Mouse (Mus musculus): ENCODE results near the gene Ccr3.
"Not testable (repeated sequence)": the region's sequence is repeated elsewhere in the genome, so short reads cannot be mapped to it uniquely, and the experiment has no call there.

Ccr3 gene

DNA sequence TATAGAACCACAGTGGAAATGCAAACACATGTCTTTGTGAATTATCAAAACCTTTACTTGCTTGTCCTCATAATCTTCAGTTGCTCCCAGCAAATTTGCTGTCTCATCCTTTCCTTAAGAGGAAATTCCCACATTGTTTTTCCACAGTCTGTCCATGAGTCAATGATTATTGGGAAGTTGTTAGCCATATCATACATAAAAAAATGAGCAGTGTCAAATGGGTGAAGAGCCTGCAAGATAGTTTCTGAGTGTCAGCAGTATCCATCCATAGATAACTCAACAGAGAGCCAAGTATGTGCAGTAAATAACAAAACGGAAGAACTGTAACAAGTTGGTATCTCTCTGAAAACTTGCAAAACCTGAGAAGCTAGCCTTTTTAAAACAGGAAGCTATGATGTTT lies at the start of gene Ccr3:
Ccr3 (plus strand) TSS at position 301 of the 400 bp plus-strand sequence.
- DNase-seq (ENCODE audit: low read depth in 2 of 2, low spot score in 2 of 2), result no peak

DNA sequence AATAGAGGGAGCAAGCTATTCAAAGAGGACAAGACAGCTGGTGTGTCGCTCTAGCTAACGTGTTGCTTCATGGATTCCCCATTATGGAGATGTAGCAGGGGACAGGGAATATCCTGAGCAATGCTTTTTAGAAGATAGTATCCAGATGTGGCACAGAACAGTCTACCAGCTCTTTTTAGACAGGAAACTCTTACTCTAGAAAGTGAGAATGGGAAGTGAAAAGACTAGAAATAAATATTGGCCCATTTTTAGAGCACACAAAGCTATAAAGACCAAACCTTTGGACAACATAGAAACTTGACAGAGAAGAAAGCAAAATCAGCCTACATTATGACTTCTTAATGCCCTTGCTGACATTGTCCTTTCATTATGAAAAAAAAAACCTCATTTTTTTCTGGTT lies 46.1 kb upstream of the Ccr3 start:
- no peak for DNase-seq (ENCODE audit: low read depth in 2 of 2, low spot score in 2 of 2)

DNA sequence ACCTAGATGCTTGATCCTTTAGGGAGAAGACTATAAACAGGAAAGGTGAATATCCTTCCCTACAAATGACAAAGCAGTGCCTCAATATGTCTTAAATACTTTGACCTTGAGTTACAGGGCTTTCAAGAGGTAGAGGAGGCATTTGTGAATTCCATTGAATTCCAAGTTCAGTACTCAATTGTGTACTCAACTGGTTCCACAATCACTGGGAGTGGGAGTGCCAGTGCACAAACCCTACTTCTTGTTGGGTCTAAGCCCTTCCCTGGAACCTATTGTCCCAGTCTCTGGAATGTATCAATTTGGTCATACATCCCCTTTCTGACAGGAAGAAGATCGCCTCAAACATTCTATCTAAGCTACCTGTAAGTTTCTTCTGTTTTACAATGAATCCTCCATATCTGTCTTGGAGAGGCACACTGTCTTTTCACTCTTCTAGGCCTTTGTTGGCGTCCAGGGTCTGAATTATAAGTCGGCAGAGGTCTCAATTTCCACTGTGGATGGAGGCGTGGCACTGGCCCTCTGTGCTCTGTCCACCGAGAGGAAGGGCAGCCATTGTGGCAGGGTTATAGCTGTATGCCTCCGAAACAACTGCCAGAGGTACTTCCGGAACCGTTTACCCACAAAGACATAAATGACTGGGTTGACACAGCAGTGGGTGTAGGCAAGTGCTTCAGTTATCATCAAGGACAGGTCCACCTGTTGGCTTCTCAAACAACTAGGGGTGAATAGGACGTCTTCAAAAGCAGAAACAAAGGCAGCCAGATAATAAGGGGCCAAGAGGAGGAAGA lies 44.7 kb upstream of the Ccr3 start:
- DNase-seq (ENCODE audit: low read depth in 2 of 2, low spot score in 2 of 2), result no peak

DNA sequence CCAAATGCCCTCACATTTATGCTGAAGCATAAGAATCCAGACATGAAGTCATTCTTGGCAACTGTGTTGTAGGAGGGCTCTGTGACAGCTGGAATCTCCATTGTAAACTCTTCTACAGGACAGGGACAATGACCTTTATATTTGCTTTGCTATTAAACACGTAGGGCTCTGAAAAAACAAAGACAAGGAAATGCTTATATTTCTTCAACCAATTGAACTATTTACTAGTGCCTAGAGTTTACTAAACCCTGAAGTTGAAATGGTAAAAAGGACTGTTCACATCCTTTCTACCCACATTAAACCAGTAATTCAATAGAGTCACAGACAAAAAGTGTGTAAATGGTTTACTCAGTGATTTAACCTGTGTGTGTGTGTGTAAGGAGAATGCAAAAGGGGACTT lies 43.5 kb upstream of the Ccr3 start, which contains the start of gene Ccr1l1:
Ccr1l1 (minus strand) TSS at position 101 of the 400 bp plus-strand sequence.
- no peak for DNase-seq (ENCODE audit: low read depth in 2 of 2, low spot score in 2 of 2)

DNA sequence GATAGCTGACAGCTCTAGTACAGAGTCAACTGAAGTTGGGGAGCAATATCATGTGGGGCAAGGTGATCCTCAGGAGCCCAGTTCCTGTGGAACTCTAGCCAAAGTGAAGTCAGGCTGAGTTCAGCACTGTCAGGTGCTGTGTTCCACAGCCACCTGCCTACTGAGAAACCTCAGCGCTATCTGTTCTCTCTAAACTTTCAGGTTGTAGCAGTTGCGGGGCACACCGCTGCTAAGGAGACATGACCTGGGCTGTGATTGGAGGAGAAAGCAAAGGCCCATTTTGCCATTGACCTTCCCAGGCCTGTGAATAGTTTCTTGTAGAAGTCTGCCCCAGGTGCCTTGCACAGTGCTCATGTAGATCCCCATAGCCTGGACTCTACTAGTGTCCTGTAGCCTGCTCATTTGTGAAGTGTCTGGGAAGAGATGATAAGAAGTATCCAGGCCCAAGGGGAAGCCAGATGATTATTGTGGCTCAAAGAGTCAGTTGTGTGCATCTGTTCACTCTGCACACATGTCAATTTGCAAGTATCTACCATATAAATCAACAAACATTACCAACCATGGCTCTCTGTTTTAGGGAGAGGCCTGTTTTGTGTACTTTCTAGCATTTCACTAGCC lies 40.8 kb upstream of the Ccr3 start:
- not testable (repeated sequence) for DNase-seq (ENCODE audit: low read depth in 2 of 2, low spot score in 2 of 2)

DNA sequence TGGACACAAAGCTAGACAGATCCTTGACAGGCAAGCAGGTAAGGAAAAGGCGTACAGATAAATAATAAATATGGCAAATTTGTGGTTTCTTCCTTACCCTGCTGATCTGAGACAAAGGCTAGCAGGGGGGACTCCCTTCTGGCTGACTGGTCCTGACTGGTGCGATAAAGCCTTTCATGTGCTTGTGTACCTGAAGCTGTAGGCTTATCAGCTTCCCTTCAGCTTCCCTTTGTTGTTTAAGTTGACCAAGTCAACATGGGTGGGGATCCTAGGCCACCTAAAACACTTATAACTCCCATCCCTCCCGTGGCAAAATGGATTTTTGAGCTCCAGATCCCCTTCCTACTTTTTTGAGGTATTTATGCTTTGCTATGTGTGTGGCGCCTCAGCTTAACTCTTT lies 39.9 kb upstream of the Ccr3 start:
- DNase-seq (ENCODE audit: low read depth in 2 of 2, low spot score in 2 of 2), result no peak

DNA sequence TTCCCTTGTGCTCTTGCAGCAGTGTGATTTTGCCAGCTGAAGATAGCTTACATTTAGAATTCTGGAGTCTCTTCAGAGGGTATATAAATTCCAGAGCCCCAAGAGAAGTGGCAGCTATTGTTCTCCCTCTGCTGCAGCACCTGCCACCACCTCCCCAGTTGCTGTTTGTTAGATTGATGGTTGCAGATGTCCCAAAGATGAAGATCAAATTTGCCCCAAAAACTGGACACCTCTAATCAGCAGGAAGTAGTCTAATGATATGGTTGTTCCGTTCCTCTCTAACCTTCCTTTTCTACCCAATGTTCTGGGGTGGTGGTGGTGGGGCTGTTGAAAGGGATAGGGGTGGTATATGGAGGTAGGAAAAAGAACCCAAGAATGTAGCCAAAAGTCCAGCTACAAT lies 39.1 kb upstream of the Ccr3 start:
- no peak for DNase-seq (ENCODE audit: low read depth in 2 of 2, low spot score in 2 of 2)

DNA sequence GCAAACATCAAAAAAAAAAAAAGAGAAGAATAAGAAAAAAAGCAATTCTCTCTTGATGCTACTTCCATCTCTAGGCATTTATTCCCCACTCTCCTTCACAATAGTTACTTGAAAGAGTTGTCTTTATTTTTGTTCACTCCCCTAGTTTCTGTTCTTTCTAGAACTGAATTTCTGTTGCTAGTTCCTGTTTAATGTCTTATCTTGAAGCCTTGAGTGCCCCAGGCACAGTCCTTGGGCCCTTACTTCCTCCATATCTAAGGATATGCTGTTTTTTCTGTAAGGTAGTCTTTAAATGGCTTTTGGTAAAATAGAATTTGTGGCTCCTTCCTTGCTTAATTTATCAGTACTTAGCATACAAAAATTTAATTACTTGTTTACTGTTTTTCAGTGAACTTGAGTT lies 36.8 kb upstream of the Ccr3 start:
- no peak for DNase-seq (ENCODE audit: low read depth in 2 of 2, low spot score in 2 of 2)

DNA sequence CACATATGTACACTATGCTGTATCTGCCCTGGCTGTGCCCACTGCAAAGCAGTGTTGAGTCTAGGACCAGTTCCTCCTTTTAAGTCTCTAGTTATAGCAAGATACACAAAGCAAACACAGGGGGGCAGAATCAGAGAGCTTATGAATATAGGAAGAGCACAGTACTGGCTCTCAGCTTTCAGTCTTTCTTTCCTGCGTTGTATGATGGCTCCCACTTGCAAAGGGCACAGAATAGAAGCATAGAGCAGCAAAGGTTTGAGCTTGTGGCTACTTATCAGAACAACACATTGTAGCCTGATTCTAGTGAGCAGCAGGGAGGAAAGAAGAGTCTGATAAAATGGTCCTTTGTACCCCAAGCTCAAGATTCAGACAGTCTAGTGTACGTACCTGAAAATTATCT lies 35.6 kb upstream of the Ccr3 start:
- DNase-seq (ENCODE audit: low read depth in 2 of 2, low spot score in 2 of 2), result peak; percentile 12 to 57

DNA sequence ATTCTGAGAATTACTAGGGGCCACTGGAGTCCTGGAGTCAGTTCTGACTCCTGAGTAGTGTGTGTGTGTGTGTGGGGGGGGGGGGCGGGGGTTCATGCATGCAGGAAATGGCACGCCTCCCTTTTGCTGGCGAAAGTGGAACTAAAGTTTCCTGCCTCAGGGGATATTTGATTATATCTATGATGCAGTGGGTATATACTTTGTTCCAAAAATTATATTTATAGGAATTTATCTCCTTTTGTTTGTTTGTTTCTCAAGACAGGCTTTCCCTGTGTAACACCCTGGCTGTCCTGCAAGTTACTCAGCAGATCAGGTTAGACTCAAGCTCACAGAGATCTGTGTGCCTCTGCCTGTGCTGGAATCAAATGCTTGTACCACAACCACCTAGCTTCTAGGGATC lies 32.1 kb upstream of the Ccr3 start:
- DNase-seq (ENCODE audit: low read depth in 2 of 2, low spot score in 2 of 2), result peak in 1 of 2 experiments; percentile 12

DNA sequence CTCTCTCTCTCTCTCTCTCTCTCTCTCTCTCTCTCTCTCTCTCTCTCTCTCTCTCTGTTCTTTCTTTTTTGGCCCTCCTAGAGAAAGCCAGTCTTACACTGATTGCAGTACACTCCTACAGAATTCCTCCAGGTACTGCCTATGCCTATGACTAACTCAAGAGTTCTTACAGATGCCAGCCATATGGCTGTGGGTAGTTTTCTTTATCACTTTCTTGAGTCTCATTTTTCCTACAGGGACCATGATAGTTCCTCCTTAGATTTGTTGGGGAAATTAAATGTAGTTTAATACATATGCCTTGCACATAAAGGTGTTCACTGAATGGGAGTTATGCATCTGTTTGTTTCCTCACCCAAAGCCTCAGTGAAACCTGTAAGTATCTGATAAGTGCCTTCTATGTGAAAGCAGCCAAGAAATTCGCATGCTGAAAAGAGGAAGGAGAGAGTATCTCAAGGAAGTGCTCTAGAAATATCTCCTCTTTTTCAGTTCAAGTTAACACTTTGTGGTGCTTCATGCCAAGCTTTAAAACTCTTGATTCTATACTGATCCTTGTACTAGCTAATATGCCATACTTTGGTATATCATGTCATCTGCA lies 30.4 kb upstream of the Ccr3 start:
- DNase-seq (ENCODE audit: low read depth in 2 of 2, low spot score in 2 of 2), result no peak

DNA sequence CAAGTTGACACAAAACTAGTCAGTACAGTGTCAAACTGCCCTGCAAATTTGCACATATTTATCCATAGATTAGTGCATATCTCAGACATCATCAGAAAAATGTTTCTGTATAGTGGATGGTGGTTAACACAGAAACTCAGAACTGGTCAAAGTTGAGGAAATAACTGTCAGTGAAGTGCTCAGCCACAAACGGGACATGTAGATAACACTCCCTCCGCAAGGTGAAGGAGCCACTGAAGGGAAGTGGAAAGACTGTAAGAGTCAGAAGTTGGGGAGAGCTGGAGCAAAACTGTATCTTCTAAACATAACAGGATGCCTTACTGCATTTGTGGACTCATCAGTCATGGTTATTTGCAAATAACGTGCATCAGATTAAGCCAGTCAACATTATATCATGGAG lies 24.1 kb upstream of the Ccr3 start:
- no peak for DNase-seq (ENCODE audit: low read depth in 2 of 2, low spot score in 2 of 2)

DNA sequence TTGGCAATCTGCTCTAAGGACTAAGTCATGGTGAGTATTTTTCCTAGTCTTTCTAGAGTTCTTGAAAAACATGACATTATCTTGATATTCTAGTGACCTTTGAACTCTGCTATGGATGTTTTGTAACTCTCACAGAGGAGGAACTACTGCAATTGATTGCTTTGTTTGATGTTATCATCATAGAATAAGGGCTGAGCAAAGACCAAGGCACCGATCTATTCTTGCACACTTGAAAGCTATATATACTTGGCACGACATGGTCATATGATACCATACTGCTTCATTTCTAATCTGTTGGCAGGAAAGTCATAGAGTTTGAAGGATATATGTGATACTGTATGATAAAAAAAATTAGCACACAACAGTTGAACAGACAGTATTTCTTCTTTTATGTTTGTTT lies 22.0 kb upstream of the Ccr3 start:
- DNase-seq (ENCODE audit: low read depth in 2 of 2, low spot score in 2 of 2), result no peak

DNA sequence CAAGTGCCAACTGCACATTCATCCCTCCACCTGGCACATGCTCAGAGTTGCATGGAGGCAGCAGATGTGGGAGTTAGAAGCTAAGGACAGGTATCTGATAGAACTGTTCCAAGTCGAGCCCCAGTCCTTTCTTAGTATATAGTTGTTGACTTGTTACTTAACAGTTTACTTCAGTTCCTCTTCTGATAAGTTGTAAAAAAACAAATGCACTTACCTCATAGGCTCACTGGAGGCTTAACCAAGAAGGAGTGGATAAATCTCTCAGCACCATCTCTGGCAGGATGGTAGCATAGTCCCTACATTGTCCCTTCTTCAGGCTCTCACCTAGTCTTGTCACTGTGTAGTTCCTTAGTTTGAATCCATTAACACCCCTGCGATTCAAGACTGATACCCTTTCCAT lies 9.1 kb upstream of the Ccr3 start:
- DNase-seq (ENCODE audit: low read depth in 2 of 2, low spot score in 2 of 2), result no peak

DNA sequence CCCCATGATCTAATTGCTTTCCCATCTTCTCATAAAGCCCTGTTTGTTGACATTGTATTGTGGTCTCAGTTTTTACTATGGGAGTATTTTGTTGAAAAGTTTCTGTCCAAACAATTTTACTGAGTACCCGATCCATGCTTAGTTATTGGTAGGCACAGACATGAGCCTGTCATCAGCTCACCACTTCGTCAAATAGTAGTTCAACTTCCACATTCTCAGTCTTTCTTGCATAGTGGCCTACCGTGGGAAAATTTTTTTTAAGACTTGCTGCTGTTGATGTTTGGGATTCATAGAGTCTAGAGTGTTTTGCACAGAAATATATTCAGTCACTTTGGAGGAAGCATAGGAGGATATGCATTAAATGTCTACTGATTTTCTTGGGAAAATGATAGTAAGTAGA lies 8.5 kb upstream of the Ccr3 start:
- no peak for DNase-seq (ENCODE audit: low read depth in 2 of 2, low spot score in 2 of 2)

DNA sequence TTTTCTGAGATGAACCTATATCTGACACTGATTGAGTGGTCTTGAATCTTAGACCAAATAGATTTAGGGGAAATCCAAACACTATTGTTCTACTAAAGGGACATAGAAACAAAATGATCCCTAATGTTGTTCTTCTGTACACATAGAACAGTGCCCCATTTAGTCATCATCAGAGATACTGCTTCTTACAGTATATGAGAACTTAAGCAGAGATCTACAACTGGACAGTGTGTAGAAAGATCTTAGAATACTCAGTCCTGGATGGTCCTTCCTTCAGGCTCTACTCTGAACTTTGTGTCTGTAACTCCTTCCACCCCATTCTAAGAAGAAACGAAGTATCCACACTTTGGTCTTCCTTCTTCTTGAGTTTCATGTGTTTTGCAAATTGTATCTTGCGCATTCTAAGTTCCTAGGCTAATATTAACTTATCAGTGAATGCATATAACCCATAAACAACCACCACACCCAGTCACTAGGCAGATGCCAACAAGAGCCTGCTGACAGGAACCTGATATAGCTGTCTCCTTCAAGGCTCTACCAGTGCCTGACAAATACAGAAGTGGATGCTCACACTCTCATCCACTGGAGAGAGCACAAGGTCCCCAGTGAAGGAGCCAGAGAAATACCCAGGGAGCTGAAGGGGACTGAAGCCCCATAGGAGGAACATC lies 6.7 kb upstream of the Ccr3 start:
- no peak for DNase-seq (ENCODE audit: low read depth in 2 of 2, low spot score in 2 of 2)

DNA sequence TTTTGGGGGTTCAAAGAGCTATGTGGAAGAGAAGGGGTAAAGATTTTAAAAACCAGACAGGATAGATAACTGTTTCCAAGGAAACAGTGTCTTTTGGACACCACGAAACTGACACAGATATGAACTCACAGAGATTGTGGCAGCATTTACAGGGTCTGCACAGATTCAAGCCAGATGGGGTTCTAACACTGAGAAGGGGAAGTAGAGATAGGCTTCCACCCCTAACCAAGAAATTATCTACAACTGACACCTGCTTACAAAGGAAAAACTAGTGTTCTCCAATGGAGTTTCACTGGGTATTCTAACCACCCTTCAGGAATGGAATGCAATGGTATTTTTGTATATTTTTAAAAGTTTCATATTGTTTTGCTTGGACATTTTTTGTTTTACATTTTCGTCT lies 5.7 kb upstream of the Ccr3 start:
- no peak for DNase-seq (ENCODE audit: low read depth in 2 of 2, low spot score in 2 of 2)

DNA sequence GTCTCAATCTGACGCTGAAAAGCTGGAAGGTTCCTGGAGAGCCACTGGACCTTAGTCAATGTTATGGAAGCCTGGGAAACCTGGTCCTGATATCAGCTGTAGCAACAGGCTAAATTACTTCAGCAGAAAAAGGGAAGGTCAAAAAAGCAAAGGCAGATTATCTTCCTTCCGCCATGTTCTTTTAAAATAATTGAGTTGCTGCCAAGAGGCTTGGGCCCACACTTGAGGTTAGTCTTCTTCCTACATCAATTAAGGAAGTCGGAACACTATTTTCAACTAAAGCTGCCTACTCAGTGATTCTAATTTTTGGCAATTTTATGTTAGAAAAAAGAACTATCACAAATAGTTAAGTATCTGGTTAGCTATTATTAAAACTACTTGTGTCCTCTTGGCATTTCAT lies 1.9 kb upstream of the Ccr3 start:
- DNase-seq (ENCODE audit: low read depth in 2 of 2, low spot score in 2 of 2), result no peak

DNA sequence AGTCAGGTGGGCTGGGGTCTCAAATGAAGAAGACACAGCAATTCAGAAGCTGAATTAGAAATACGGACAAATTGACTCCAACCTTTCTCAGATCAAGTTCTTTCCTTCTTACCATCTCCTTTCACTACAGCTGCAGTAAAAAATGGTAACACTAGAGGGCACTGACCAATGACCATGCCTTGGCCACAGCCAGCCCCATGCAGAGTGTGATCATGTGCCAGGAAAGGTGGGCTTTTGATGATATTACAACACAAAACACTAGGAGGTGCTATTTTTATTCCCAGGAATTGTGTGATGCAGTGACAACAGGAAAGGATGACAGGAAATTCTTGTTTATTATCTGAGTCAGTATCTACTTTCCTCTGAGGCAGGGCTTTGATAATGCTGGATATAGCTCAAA lies 11.6 kb downstream of the Ccr3 start:
- peak in 1 of 2 experiments; percentile 24 for DNase-seq (ENCODE audit: low read depth in 2 of 2, low spot score in 2 of 2)

DNA sequence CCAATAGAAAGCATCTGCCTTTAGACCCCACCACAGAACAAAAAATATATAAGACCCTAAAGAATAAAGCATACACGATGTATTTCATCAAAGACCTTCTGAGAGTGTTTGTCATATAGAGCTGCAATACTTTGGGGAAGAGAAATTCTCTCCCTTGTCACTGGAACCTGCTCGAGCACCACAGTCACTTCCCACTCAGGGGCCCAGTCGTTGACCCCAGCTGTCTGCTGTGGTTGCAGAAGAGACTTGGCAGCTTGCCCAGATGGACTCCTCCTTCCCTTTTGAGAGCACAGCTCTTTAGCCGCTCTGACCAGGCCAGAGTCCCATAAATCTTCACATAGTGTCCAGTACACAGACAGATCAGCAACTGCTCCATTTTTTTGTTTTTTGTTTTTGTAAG lies 15.9 kb downstream of the Ccr3 start:
- DNase-seq (ENCODE audit: low read depth in 2 of 2, low spot score in 2 of 2), result no peak

DNA sequence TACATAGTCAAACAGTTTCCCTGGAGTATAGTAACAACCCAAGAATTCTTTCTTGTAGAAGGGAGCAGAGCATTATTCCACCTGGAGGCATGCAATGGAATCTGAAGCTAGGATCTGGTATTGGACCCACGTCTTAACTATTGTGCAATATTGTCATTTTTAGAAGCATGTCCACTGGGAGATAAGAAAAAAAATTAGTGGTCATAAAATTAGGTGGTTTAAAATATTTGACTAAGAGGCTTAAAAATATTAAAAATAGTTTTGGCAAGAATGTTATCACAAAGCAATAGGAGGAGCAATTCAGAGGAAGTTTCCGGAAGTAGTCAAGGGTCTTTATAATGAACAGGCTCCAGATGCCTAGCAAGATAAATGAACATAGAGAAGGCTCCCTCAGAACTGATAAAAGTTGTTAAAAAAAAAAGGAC lies 16.4 kb downstream of the Ccr3 start:
- no peak for DNase-seq (ENCODE audit: low read depth in 2 of 2, low spot score in 2 of 2)

DNA sequence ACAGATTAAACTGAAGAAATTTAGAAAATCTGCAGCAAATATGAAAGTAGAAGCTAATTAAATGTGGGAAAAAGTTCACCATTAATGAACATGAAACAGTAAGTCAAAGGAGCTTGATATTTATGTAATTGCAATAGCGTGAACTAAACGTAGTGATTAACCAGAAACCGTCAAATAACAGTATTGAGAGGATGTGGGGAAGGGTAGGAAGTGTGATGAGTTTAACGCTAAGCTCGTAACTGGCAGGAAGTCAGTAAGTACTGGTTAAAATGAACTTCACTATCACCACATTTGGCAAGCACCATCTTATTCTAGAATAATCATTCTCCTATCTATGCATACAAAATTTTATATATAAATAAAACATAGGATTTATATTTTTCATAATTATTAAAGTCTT lies 17.2 kb downstream of the Ccr3 start:
- DNase-seq (ENCODE audit: low read depth in 2 of 2, low spot score in 2 of 2), result peak in 1 of 2 experiments; percentile 9

Data from CD8-positive naive resting alpha-beta T cell, adult 2 months (primary cell).